Mouse (Mus musculus): ENCODE results near the gene Rab3ip. TPM values are rescaled to one million over a fixed set of nuclear protein-coding genes. Genes with fewer than 3 reads are reported as not detected.

Gene Rab3ip
- total and polyA plus RNA-seq, 3 experiments, result 15.2 to 23.2 TPM; not detected in 1

DNA sequence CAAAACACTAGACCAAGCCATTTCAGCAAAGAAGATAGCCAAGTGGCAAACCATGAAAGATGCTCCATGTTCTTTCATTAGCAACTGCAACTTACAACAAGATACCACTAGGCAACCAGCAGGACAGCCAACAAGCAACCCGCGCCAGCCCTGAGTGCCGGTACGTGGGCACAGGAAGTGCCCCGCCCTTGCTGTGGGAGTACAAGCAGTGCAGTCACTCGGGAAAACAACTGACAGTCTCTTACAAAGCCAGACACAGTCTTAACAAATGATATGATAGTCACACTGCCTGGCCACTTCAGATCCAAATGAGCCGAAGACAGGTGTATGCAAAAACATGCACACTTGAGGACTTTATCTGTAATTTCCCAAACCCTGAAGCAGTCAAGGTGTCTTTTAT lies 20.1 kb downstream of the Rab3ip start:
- Histone ChIP-seq H3K9me3 (replicated peaks; ENCODE audit: insufficient read depth, low read length) (no peaks in the 10 kb centered on the region), H3K27ac (ENCODE audit: control insufficient read depth, low read depth, low read length) (peak overlapping the region; percentile 36; the same call in 1 of the 2 replicates), H3K27me3 (ENCODE audit: control insufficient read depth in 1 of 2, insufficient read depth in 2 of 2, low read length in 2 of 2) (no peaks in the 10 kb centered on the region), H3K4me3 (ENCODE audit: control insufficient read depth in 1 of 2, insufficient read depth in 1 of 2, low read depth in 2 of 2, low read length in 2 of 2) (no peak overlapping the region), H3K4me1 (ENCODE audit: control insufficient read depth in 1 of 2, insufficient read depth in 2 of 2, low read length in 2 of 2) (peaks cover 0 to 9% of the 10 kb centered on the region in 2 experiments; a peak in 2 of 4 replicates), H3K9ac (ENCODE audit: control insufficient read depth, low read depth, low read length, poor library complexity, severe bottlenecking) (no peak overlapping the region; the same call in 1 of the 2 replicates), H3K36me3 (ENCODE audit: control insufficient read depth in 1 of 2, insufficient read depth in 2 of 2, low read length in 2 of 2) (peaks cover 10 to 13% of the 10 kb centered on the region in 2 experiments), H3K79me2 (ENCODE audit: control insufficient read depth, insufficient read depth, low read length, poor library complexity) (no peaks in the 10 kb centered on the region)
- DNase-seq (ENCODE audit: low read depth, low spot score), result peak; percentile 64
- TF ChIP-seq ZMIZ1 (IDR thresholded peaks at IDR 0.05; ENCODE audit: low read depth, low read length) (no peak), ZNF384 (IDR thresholded peaks at IDR 0.05; ENCODE audit: low read depth, low read length) (no peak), MYB (IDR thresholded peaks at IDR 0.05; ENCODE audit: low read depth, low read length) (no peak), USF1 (IDR thresholded peaks at IDR 0.05; ENCODE audit: low read depth, low read length) (no peak), GABPA (IDR thresholded peaks at IDR 0.05; ENCODE audit: low read depth, low read length) (no peak), MEF2A (IDR thresholded peaks at IDR 0.05; ENCODE audit: extremely low read depth, insufficient replicate concordance, low read depth, low read length, poor library complexity, severe bottlenecking) (no peak), MYC (IDR thresholded peaks at IDR 0.05; ENCODE audit: low read depth, low read length) (no peak), ZC3H11A (IDR thresholded peaks at IDR 0.05; ENCODE audit: low read depth, low read length) (no peak), NRF1 (IDR thresholded peaks at IDR 0.05; ENCODE audit: insufficient read depth, low read depth, low read length, poor library complexity, severe bottlenecking) (no peak), TBP (IDR thresholded peaks at IDR 0.05; ENCODE audit: low read depth, low read length) (no peak), MAX (IDR thresholded peaks at IDR 0.05; ENCODE audit: low read length) (no peak), E2F4 (IDR thresholded peaks at IDR 0.05; ENCODE audit: borderline replicate concordance, low read depth, low read length) (no peak), SMC3 (IDR thresholded peaks at IDR 0.05; ENCODE audit: low read depth, low read length) (no peak), RCOR1 (IDR thresholded peaks at IDR 0.05; ENCODE audit: low read depth, low read length) (no peak), RAD21 (IDR thresholded peaks at IDR 0.05; ENCODE audit: low read depth, low read length) (no peak), CTCF (IDR thresholded peaks at IDR 0.05 in 2 of 3, conservative IDR thresholded peaks at IDR 0.05 in 1 of 3; ENCODE audit: control insufficient read depth in 1 of 3, insufficient read depth in 1 of 3, low read depth in 2 of 3, low read length in 3 of 3, poor library complexity in 1 of 3, severe bottlenecking in 1 of 3) (no peak), ZKSCAN1 (IDR thresholded peaks at IDR 0.05; ENCODE audit: low read depth, low read length) (no peak)

DNA sequence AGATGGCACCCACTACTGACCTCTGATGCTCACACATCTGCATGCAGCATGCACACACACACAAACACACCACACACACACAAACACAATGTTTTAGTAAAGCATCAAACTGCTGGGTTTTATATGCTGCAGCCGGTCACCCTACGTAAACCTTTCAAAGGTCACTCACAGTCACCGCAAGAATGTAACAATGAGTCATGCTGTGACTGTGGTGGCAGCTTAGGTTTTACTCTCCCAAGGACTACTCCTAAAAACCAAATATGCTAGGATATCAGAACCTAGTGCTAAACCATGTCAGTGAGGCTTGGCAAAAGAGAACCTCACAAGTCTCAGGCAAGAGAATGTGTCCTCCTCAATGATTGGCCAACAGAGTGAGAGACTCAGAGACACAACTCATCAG lies 21.7 kb downstream of the Rab3ip start:
- no peak for TF ChIP-seq BHLHE40 (IDR thresholded peaks at IDR 0.05; ENCODE audit: borderline replicate concordance, low read depth, low read length)
- no peak for TF ChIP-seq USF1 (IDR thresholded peaks at IDR 0.05; ENCODE audit: low read depth, low read length)
- no peak for TF ChIP-seq TBP (IDR thresholded peaks at IDR 0.05; ENCODE audit: low read depth, low read length)
- TF ChIP-seq POLR2AphosphoS2 (IDR thresholded peaks at IDR 0.05; ENCODE audit: low read length), result no peak
- no peak for TF ChIP-seq ZKSCAN1 (IDR thresholded peaks at IDR 0.05; ENCODE audit: low read depth, low read length)
- TF ChIP-seq E2F4 (IDR thresholded peaks at IDR 0.05; ENCODE audit: borderline replicate concordance, low read depth, low read length), result no peak
- TF ChIP-seq EP300 (IDR thresholded peaks at IDR 0.05; ENCODE audit: low read depth in 1 of 2, low read length in 2 of 2), result no peak
- TF ChIP-seq USF2 (IDR thresholded peaks at IDR 0.05; ENCODE audit: borderline replicate concordance in 1 of 2, insufficient read depth in 1 of 2, low read depth in 1 of 2, low read length in 2 of 2), result no peak
- TF ChIP-seq NELFE (IDR thresholded peaks at IDR 0.05; ENCODE audit: low read depth, low read length), result no peak
- TF ChIP-seq GABPA (IDR thresholded peaks at IDR 0.05; ENCODE audit: low read depth, low read length), result no peak
- TF ChIP-seq ETS1 (IDR thresholded peaks at IDR 0.05; ENCODE audit: low read depth, low read length), result no peak
- TF ChIP-seq GATA1 (IDR thresholded peaks at IDR 0.05; ENCODE audit: low read depth, low read length), result no peak
- TF ChIP-seq MAZ (IDR thresholded peaks at IDR 0.05; ENCODE audit: low read depth, low read length), result no peak
- no peak for TF ChIP-seq KAT2A (conservative IDR thresholded peaks at IDR 0.05; ENCODE audit: low read depth, low read length)
- Histone ChIP-seq H3K9me3 (replicated peaks; ENCODE audit: insufficient read depth, low read length) (no peaks in the 10 kb centered on the region), H3K27me3 (ENCODE audit: control insufficient read depth in 1 of 2, insufficient read depth in 2 of 2, low read length in 2 of 2) (no peaks in the 10 kb centered on the region), H3K27ac (ENCODE audit: control insufficient read depth, low read depth, low read length) (no peak overlapping the region), H3K4me1 (ENCODE audit: control insufficient read depth in 1 of 2, insufficient read depth in 2 of 2, low read length in 2 of 2) (peaks cover 0 to 9% of the 10 kb centered on the region in 2 experiments; a peak in 2 of 4 replicates), H3K79me2 (ENCODE audit: control insufficient read depth, insufficient read depth, low read length, poor library complexity) (no peaks in the 10 kb centered on the region), H3K4me3 (ENCODE audit: control insufficient read depth in 1 of 2, insufficient read depth in 1 of 2, low read depth in 2 of 2, low read length in 2 of 2) (no peak overlapping the region), H3K9ac (ENCODE audit: control insufficient read depth, low read depth, low read length, poor library complexity, severe bottlenecking) (no peak overlapping the region), H3K36me3 (ENCODE audit: control insufficient read depth in 1 of 2, insufficient read depth in 2 of 2, low read length in 2 of 2) (peaks cover 10% of the 10 kb centered on the region in 2 experiments)
- DNase-seq (ENCODE audit: low read depth, low spot score), result no peak
